Mouse (Mus musculus) B cell, adult 62 days (primary cell): ENCODE measurements around the gene Nt5e. TPM values are rescaled to one million over a fixed set of nuclear protein-coding genes. Genes with fewer than 3 reads are reported as not detected.

Experiments
- total RNA-seq: library from RNA; stranded (reverse); gene quantifications from 4 replicates; pipeline ENCODE4 v1.2.4, GENCODE M21; 2023

The Nt5e gene
- 8.0 to 10.7 TPM (median 8.7 TPM) in 4 replicates for total RNA-seq

GRCm38 (mm10) chr9:88326930-88327901 lies at the start of gene Nt5e:
TSS of gene Nt5e (plus strand) at chr9:88327197.

Other genes with a start within 250 kb of the Nt5e start
- 22.6 to 26.8 TPM (median 24.8 TPM) in 4 replicates for gene Snx14, start 111.8 kb downstream of the Nt5e start, total RNA-seq
- 1.3 to 4.1 TPM (median 2.2 TPM) in 4 replicates for gene Gm20537, start 129.4 kb downstream of the Nt5e start, total RNA-seq
- gene Syncrip, start 155.4 kb downstream of the Nt5e start, total RNA-seq, result 106 to 115 TPM (median 109 TPM) in 4 replicates
- gene Zfp949, start 220.8 kb downstream of the Nt5e start, total RNA-seq, result 7.0 to 8.3 TPM (median 7.7 TPM) in 4 replicates